Mouse (Mus musculus): Measurements from ENCODE around the gene Cd200r3. TPM values are rescaled to one million over a fixed set of nuclear protein-coding genes. Genes with fewer than 3 reads are reported as not detected.

Cd200r3 gene
- polyA plus RNA-seq, 1 experiment from 2014 or later, result not detected

- no peak overlapping the region for H3K4me3 ChIP-seq
These were observed 53.2 kb downstream of the Cd200r3 start for GRCm38 (mm10) chr16:44996701-44997100.

GRCm38 (mm10) chr16:44999537-44999936 lies 56.1 kb downstream of the Cd200r3 start:
- no peaks in the 10 kb centered on the region for H3K9me3 ChIP-seq (replicated peaks)
- no peak for DNase-seq (ENCODE audit: low spot score)
- no peaks in the 10 kb centered on the region for H3K4me1 ChIP-seq
- 72% methylated on average over 3 of the region's 3 CpGs for WGBS
- H3K36me3 ChIP-seq, result no peaks in the 10 kb centered on the region
- H3K27me3 ChIP-seq (ENCODE audit: low read depth, poor library complexity, severe bottlenecking), result no peaks in the 10 kb centered on the region
- H3K4me3 ChIP-seq, result no peak overlapping the region
- H3K27ac ChIP-seq, result no peak overlapping the region

More at GRCm38 (mm10) chr16:44996701-44997100, 53.2 kb downstream of the Cd200r3 start:
- H3K4me1 ChIP-seq, result no peaks in the 10 kb centered on the region
- H3K27ac ChIP-seq, result no peak overlapping the region
- H3K9me3 ChIP-seq (replicated peaks), result no peaks in the 10 kb centered on the region
- no peaks in the 10 kb centered on the region for H3K27me3 ChIP-seq (ENCODE audit: low read depth, poor library complexity, severe bottlenecking)
- no peaks in the 10 kb centered on the region for H3K36me3 ChIP-seq
- no peak for DNase-seq (ENCODE audit: low spot score)
- WGBS, result 84% methylated on average over 1 of the region's 1 CpGs

- Histone ChIP-seq H3K9me3 (replicated peaks) (no peaks in the 10 kb centered on the region), H3K27me3 (ENCODE audit: low read depth, poor library complexity, severe bottlenecking) (no peaks in the 10 kb centered on the region), H3K4me1 (no peaks in the 10 kb centered on the region), H3K36me3 (no peaks in the 10 kb centered on the region), H3K4me3 (no peak overlapping the region), H3K27ac (no peak overlapping the region)
- WGBS, result 83% methylated on average over 3 of the region's 3 CpGs
- DNase-seq (ENCODE audit: low spot score), result no peak
These were observed 61.0 kb downstream of the Cd200r3 start for GRCm38 (mm10) chr16:45004443-45004842.

- no peak overlapping the region for H3K4me3 ChIP-seq
- H3K36me3 ChIP-seq, result no peaks in the 10 kb centered on the region
- DNase-seq (ENCODE audit: low spot score), result no peak
- no peaks in the 10 kb centered on the region for H3K27me3 ChIP-seq (ENCODE audit: low read depth, poor library complexity, severe bottlenecking)
- no peak overlapping the region for H3K27ac ChIP-seq
- H3K9me3 ChIP-seq (replicated peaks), result no peaks in the 10 kb centered on the region
- no peaks in the 10 kb centered on the region for H3K4me1 ChIP-seq
- whole genome bisulfite sequencing, result 91% methylated on average over 3 of the region's 3 CpGs
These were observed 61.8 kb downstream of the Cd200r3 start for GRCm38 (mm10) chr16:45005280-45005679.

- Histone ChIP-seq H3K36me3 (no peaks in the 10 kb centered on the region), H3K27me3 (ENCODE audit: low read depth, poor library complexity, severe bottlenecking) (no peaks in the 10 kb centered on the region), H3K4me3 (no peak overlapping the region), H3K4me1 (no peaks in the 10 kb centered on the region), H3K9me3 (replicated peaks) (no peaks in the 10 kb centered on the region), H3K27ac (no peak overlapping the region)
- WGBS, result 49% methylated on average over 2 of the region's 2 CpGs
- DNase-seq (ENCODE audit: low spot score), result no peak
These were observed 63.5 kb downstream of the Cd200r3 start for GRCm38 (mm10) chr16:45006971-45007370.

- Histone ChIP-seq H3K27ac (no peak overlapping the region), H3K27me3 (ENCODE audit: low read depth, poor library complexity, severe bottlenecking) (no peaks in the 10 kb centered on the region)
- WGBS, result 84% methylated on average over 4 of the region's 4 CpGs
These were observed 64.3 kb downstream of the Cd200r3 start for GRCm38 (mm10) chr16:45007807-45008206.

GRCm38 (mm10) chr16:45009634-45010033 lies 66.2 kb downstream of the Cd200r3 start:
- no peak overlapping the region for H3K27ac ChIP-seq
- H3K9me3 ChIP-seq (replicated peaks), result no peaks in the 10 kb centered on the region
- H3K27me3 ChIP-seq (ENCODE audit: low read depth, poor library complexity, severe bottlenecking), result no peaks in the 10 kb centered on the region
- H3K4me1 ChIP-seq, result no peaks in the 10 kb centered on the region
- no peak for DNase-seq (ENCODE audit: low spot score)
- no peak overlapping the region for H3K4me3 ChIP-seq
- H3K36me3 ChIP-seq, result no peaks in the 10 kb centered on the region
- WGBS, result 79% methylated on average over 5 of the region's 5 CpGs

More at GRCm38 (mm10) chr16:45007807-45008206, 64.3 kb downstream of the Cd200r3 start:
- Histone ChIP-seq H3K4me1 (no peaks in the 10 kb centered on the region), H3K36me3 (no peaks in the 10 kb centered on the region), H3K9me3 (replicated peaks) (no peaks in the 10 kb centered on the region), H3K4me3 (no peak overlapping the region)
- no peak for DNase-seq (ENCODE audit: low spot score)

- DNase-seq (ENCODE audit: low spot score), result no peak
- 89% methylated on average over 1 of the region's 1 CpGs for WGBS
- Histone ChIP-seq H3K36me3 (no peaks in the 10 kb centered on the region), H3K27ac (no peak overlapping the region), H3K9me3 (replicated peaks) (no peaks in the 10 kb centered on the region), H3K4me3 (no peak overlapping the region), H3K27me3 (ENCODE audit: low read depth, poor library complexity, severe bottlenecking) (no peaks in the 10 kb centered on the region), H3K4me1 (no peaks in the 10 kb centered on the region)
These were observed 72.1 kb downstream of the Cd200r3 start for GRCm38 (mm10) chr16:45015591-45015990.

GRCm38 (mm10) chr16:45016488-45016887 lies 73.0 kb downstream of the Cd200r3 start:
- WGBS, result 51% methylated on average over 3 of the region's 3 CpGs
- Histone ChIP-seq H3K9me3 (replicated peaks) (no peaks in the 10 kb centered on the region), H3K36me3 (no peaks in the 10 kb centered on the region), H3K4me3 (no peak overlapping the region), H3K27ac (no peak overlapping the region), H3K27me3 (ENCODE audit: low read depth, poor library complexity, severe bottlenecking) (no peaks in the 10 kb centered on the region), H3K4me1 (no peaks in the 10 kb centered on the region)
- DNase-seq (ENCODE audit: low spot score), result no peak

GRCm38 (mm10) chr16:45018868-45019267 lies 75.4 kb downstream of the Cd200r3 start:
- DNase-seq (ENCODE audit: low spot score), result no peak
- 93% methylated on average over 2 of the region's 2 CpGs for WGBS
- H3K36me3 ChIP-seq, result no peaks in the 10 kb centered on the region
- H3K9me3 ChIP-seq (replicated peaks), result no peaks in the 10 kb centered on the region
- H3K4me3 ChIP-seq, result no peak overlapping the region
- H3K4me1 ChIP-seq, result no peaks in the 10 kb centered on the region
- H3K27me3 ChIP-seq (ENCODE audit: low read depth, poor library complexity, severe bottlenecking), result no peaks in the 10 kb centered on the region
- no peak overlapping the region for H3K27ac ChIP-seq

GRCm38 (mm10) chr16:45020055-45020454 lies 76.6 kb downstream of the Cd200r3 start:
- no peaks in the 10 kb centered on the region for H3K9me3 ChIP-seq (replicated peaks)
- no peak for DNase-seq (ENCODE audit: low spot score)
- 69% methylated on average over 1 of the region's 1 CpGs for WGBS
- H3K27me3 ChIP-seq (ENCODE audit: low read depth, poor library complexity, severe bottlenecking), result no peaks in the 10 kb centered on the region
- no peak overlapping the region for H3K4me3 ChIP-seq
- H3K36me3 ChIP-seq, result no peaks in the 10 kb centered on the region
- H3K27ac ChIP-seq, result no peak overlapping the region
- H3K4me1 ChIP-seq, result no peaks in the 10 kb centered on the region

GRCm38 (mm10) chr16:45020669-45021309 lies 77.3 kb downstream of the Cd200r3 start:
- Histone ChIP-seq H3K4me1 (no peaks in the 10 kb centered on the region), H3K36me3 (no peaks in the 10 kb centered on the region), H3K27ac (no peak overlapping the region), H3K9me3 (replicated peaks) (no peaks in the 10 kb centered on the region), H3K4me3 (no peak overlapping the region), H3K27me3 (ENCODE audit: low read depth, poor library complexity, severe bottlenecking) (no peaks in the 10 kb centered on the region)
- WGBS, result 90% methylated on average over 2 of the region's 2 CpGs
- DNase-seq (ENCODE audit: low spot score), result no peak

- no peak overlapping the region for H3K27ac ChIP-seq
- no peaks in the 10 kb centered on the region for H3K27me3 ChIP-seq (ENCODE audit: low read depth, poor library complexity, severe bottlenecking)
- no peaks in the 10 kb centered on the region for H3K36me3 ChIP-seq
- no peaks in the 10 kb centered on the region for H3K9me3 ChIP-seq (replicated peaks)
- H3K4me1 ChIP-seq, result no peaks in the 10 kb centered on the region
- H3K4me3 ChIP-seq, result no peak overlapping the region
- DNase-seq (ENCODE audit: low spot score), result no peak
These were observed 78.0 kb downstream of the Cd200r3 start for GRCm38 (mm10) chr16:45021443-45021842.

GRCm38 (mm10) chr16:45023904-45024303 lies 80.4 kb downstream of the Cd200r3 start:
- Histone ChIP-seq H3K4me3 (no peak overlapping the region), H3K27me3 (ENCODE audit: low read depth, poor library complexity, severe bottlenecking) (no peaks in the 10 kb centered on the region), H3K4me1 (no peaks in the 10 kb centered on the region), H3K36me3 (no peaks in the 10 kb centered on the region), H3K27ac (no peak overlapping the region), H3K9me3 (replicated peaks) (no peaks in the 10 kb centered on the region)
- no peak for DNase-seq (ENCODE audit: low spot score)
- 68% methylated on average over 4 of the region's 4 CpGs for WGBS
